Mouse (Mus musculus) neural tube, embryonic 14.5 days (tissue): ENCODE data around the gene Tmtc2. TPM values are rescaled to one million over a fixed set of nuclear protein-coding genes. Genes with fewer than 3 reads are reported as not detected.

Experiments
- ATAC-seq: fragments of 200-750 bp; cut with Nextera tagmentation; 2 replicates; pipeline ENCODE4 v1.8.0; 2017; ENCODE audit warnings: low read depth, mild to moderate bottlenecking, moderate TSS enrichment, moderate library complexity
- H3K27ac ChIP-seq: fragments of 300-500 bp; sonication (generic); 2 replicates; pipeline ENCODE4 v1.5.1; 2014; ENCODE audit warnings: low read depth, mild to moderate bottlenecking, control low read depth, low read length, moderate library complexity, mixed read lengths
- H3K27me3 ChIP-seq: fragments of 300-500 bp; sonication (generic); 2 replicates; pipeline ENCODE4 v1.6.1; 2014; ENCODE audit warnings: low read length; ENCODE audit not compliant: control insufficient read depth, insufficient read depth
- H3K36me3 ChIP-seq: fragments of 300-500 bp; sonication (generic); 2 replicates; pipeline ENCODE4 v1.6.1; 2014; ENCODE audit warnings: low read length, mixed read lengths; ENCODE audit not compliant: control insufficient read depth, insufficient read depth
- H3K4me1 ChIP-seq: fragments of 300-500 bp; sonication (generic); 2 replicates; pipeline ENCODE4 v1.6.1; 2014; ENCODE audit warnings: low read length; ENCODE audit not compliant: control insufficient read depth, insufficient read depth
- H3K4me2 ChIP-seq: fragments of 300-500 bp; sonication (generic); 2 replicates; pipeline ENCODE4 v1.6.1; 2014; ENCODE audit warnings: mild to moderate bottlenecking, low read depth, low read length, control low read depth
- H3K4me3 ChIP-seq: fragments of 300-500 bp; sonication (generic); 2 replicates; pipeline ENCODE4 v1.5.1; 2014; ENCODE audit warnings: low read depth, low read length, control low read depth, mixed read lengths
- H3K9ac ChIP-seq: fragments of 300-500 bp; sonication (generic); replicated peaks from 2 replicates; pipeline ENCODE4 v1.6.1; 2014; ENCODE audit warnings: low read depth, mild to moderate bottlenecking, control low read depth, low read length, mixed read lengths
- H3K9me3 ChIP-seq: fragments of 300-500 bp; sonication (generic); 2 replicates; pipeline ENCODE4 v1.6.1; 2016; ENCODE audit warnings: low read length; ENCODE audit not compliant: control insufficient read depth
- WGBS: fragments of 180-500 bp; shearing (Covaris S2); extraction: QIAGEN DNeasy Blood & Tissue Kit; methylation state at CpG from one replicate; pipeline ENCODE4 v1.1.7; 2014; 5-methylcytosine and 5-hydroxymethylcytosine counted together
- polyA plus RNA-seq: library from polyadenylated mRNA; unstranded; fragments of >200 nt; fragmentation: Nextera tagmentation; extraction: Ambion mirVana; gene quantifications from 2 replicates; pipeline ENCODE4 v1.2.1, GENCODE M21; 2014

The Tmtc2 gene
- polyA plus RNA-seq, result 8.4 and 9.2 TPM in 2 replicates

DNA sequence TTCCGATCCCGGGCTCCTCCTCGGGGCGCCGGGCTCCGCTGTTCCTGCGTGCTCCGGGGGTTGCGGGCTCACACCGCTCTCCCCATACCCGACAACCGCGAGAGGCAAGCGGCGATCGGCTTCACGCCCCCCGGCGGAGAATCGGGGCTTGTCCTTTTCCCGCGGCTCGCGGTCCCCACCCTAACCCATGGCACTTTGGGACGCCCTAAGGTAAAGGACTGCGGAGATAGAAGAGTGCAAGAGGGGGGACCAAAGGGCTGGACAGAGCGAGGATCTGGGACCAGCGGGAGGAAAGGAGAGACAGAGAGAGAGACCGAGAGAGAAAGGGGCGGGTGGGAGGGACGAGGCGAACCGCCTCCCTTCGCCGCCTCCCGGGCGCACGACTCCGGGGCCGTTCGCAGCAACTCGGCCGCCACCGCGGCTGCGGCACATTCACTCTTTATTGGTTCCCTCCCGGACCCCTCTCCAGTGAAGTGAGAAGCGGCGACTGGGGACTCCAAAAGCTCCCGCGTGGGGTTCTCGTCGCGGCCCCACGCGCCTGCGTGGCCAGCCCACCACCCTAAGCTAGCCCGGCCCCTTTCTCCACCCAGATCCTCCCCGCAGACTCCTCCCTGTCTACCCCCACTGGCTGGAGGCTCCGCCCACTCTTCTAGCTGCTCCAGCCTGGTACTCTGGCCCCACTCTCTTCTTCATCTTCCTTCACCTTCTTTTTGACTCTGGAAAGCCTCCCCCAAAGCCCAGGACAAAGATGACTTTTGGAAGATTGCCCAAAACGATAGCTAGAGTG, at the start of gene Tmtc2:
Gene Tmtc2 (minus strand): TSS at position 544 of the 787 bp plus-strand sequence.
- Histone ChIP-seq H3K9ac (peak within 1 kb of the TSS; percentile 74), H3K27me3 (no peaks in the 10 kb centered on the region), H3K4me2 (peak within 1 kb of the TSS; percentile 76), H3K9me3 (no peaks in the 10 kb centered on the region), H3K4me1 (peaks cover 20% of the 10 kb centered on the region; the same call in 1 of the 2 replicates), H3K27ac (peak within 1 kb of the TSS; percentile 83), H3K4me3 (peak within 1 kb of the TSS; percentile 76), H3K36me3 (no peaks in the 10 kb centered on the region)
- ATAC-seq, result peak; percentile 97
- WGBS, result under 1% methylated on average over 48 of the region's 61 CpGs

DNA sequence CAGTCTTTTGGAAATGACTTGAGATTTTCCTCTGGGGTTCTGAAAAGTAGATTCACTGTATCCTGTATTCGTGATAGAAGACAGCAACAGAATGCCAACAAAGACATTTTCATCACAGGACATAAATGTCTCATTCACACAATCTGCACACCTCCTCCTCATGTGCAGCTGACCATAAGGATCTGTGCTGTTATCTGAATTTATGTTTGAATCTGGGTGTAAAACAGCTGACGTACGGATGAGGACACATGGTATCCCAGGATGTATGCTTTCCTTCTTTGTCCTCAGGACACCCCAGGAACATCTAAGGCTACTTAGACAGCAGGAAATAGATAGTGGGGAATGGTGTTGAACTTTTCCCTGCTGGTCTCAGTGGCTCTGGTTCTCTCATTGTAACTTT, 37.9 kb upstream of the Tmtc2 start:
- 88% methylated on average over 3 of the region's 3 CpGs for WGBS

DNA sequence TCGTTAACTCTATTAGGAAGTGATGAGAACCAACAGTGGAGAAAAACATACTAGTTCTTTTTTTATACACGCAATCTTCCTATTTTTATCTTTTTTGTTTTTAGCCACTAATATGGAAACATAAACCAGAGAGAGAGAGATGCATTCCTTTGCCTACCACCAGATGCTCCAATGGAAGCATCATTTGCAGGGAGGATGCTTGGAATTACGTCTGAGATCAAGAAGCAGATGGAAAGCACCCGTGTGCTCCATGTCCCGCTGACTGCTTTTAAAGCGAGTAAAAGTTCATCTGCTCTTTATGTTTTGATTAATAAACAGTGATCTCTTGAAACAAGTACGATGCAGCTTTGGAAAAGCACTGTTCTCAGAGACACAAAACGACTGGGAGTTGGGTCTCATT, 24.6 kb upstream of the Tmtc2 start:
- no peak overlapping the region for H3K4me3 ChIP-seq
- WGBS, result 87% methylated on average over 8 of the region's 8 CpGs
- no peak for ATAC-seq

More for the DNA sequence above, 37.9 kb upstream of the Tmtc2 start:
- H3K9me3 ChIP-seq, result no peaks in the 10 kb centered on the region
- no peak overlapping the region for H3K27ac ChIP-seq
- no peak overlapping the region for H3K4me2 ChIP-seq
- H3K36me3 ChIP-seq, result no peaks in the 10 kb centered on the region
- ATAC-seq, result no peak
- H3K4me1 ChIP-seq, result no peaks in the 10 kb centered on the region
- H3K27me3 ChIP-seq, result no peaks in the 10 kb centered on the region
- no peak overlapping the region for H3K4me3 ChIP-seq
- H3K9ac ChIP-seq, result no peak overlapping the region

DNA sequence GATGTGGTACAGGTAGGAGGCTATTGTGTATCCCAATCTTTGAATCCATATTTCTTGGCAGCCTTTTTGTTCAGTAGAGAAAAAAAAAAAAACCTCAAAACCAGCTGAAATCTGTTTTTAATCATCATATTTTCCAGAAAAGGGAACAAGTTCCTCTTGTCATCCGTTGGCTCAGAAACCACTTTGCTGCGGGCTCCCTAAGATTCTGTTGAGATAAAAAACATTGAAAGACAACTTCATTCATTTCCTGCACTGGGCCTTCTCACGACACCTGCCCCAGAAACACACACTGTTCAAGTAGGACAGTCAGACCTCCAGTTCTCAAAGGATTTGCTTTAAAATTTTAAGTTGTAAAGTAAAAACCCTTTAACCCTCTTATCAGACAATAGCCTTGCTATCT, 23.0 kb upstream of the Tmtc2 start:
- Histone ChIP-seq H3K9ac (no peak overlapping the region), H3K36me3 (no peaks in the 10 kb centered on the region), H3K4me2 (no peak overlapping the region), H3K9me3 (no peaks in the 10 kb centered on the region), H3K4me3 (no peak overlapping the region), H3K27ac (no peak overlapping the region), H3K27me3 (no peaks in the 10 kb centered on the region), H3K4me1 (no peaks in the 10 kb centered on the region)
- ATAC-seq, result no peak
- 89% methylated on average over 3 of the region's 3 CpGs for WGBS

More for the DNA sequence above, 24.6 kb upstream of the Tmtc2 start:
- Histone ChIP-seq H3K27me3 (no peaks in the 10 kb centered on the region), H3K4me1 (no peaks in the 10 kb centered on the region), H3K9ac (no peak overlapping the region), H3K27ac (no peak overlapping the region), H3K9me3 (no peaks in the 10 kb centered on the region), H3K36me3 (no peaks in the 10 kb centered on the region), H3K4me2 (no peak overlapping the region)

DNA sequence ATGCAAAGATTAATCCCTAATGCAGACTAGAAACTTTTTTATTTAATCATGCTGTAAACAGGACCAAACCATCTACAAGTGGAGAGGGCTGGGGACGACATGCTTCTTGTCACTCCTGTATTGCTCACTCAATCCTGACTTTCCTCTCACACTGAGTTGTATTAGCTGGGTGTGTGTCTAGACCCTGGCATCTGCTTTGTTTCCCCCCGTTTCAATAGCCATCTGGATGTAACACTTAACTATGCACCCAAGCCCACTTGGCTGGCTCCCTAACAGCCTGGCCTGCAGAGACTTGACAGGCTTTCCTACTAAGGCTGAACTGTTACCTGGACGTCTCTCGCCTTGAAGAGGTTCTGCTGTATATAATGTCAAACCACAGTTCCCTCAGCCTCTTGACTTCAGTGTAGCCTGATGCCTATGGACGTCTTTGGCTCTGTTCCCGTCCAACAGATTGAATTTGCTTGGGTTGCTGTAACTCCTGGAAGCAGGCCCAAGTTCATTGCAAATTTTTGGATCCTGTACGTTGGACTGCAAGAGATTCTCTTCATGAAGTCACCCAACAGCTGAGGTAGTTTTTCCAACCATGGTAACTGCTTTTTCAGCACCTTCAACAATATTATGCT, 21.3 kb upstream of the Tmtc2 start:
- Histone ChIP-seq H3K4me2 (no peak overlapping the region), H3K27me3 (no peaks in the 10 kb centered on the region), H3K36me3 (no peaks in the 10 kb centered on the region), H3K4me3 (no peak overlapping the region), H3K27ac (no peak overlapping the region), H3K9me3 (no peaks in the 10 kb centered on the region), H3K4me1 (no peaks in the 10 kb centered on the region), H3K9ac (no peak overlapping the region)
- WGBS, result 79% methylated on average over 7 of the region's 7 CpGs
- ATAC-seq, result no peak

DNA sequence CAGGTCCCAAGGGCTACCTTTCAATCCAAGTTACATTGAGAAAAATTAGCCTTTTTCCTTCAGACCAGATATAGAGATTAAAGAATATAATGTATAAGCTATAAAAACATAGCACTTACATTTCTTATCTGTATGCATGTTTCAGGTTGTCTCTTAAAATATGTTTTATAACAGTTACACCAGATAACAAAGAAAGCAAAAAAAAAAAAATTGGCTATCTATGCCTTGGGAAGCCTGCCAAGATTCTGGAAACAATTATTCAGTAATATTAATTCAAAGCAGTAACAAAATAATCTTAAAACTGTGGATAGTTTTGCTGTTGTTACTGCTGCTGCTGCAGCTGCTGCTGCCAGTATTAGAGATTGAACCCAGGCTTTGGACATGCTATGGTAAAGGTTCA, 13.9 kb upstream of the Tmtc2 start:
- Histone ChIP-seq H3K9ac (no peak overlapping the region), H3K4me2 (no peak overlapping the region), H3K9me3 (no peaks in the 10 kb centered on the region), H3K27me3 (no peaks in the 10 kb centered on the region), H3K36me3 (no peaks in the 10 kb centered on the region), H3K27ac (no peak overlapping the region), H3K4me3 (no peak overlapping the region), H3K4me1 (no peaks in the 10 kb centered on the region)
- no peak for ATAC-seq

DNA sequence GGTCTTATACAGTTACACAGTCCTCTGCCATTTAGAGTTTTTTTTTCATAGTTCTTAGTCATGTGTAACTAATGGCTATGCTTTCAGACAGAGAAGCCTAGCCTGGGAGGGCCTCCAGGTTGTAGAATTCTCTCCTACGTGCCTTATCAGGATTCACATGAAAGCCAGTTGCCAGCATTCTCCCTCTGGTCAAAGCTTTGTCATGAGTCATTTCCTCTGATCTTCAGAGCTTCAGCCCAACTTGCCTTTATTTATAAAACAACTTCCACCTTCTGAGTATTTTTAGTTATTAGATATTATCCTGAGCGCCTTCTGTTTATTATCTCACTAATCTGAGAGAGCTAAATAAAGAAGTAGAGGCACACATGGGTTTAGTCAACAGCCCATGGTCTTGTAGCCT, 5.1 kb upstream of the Tmtc2 start:
- Histone ChIP-seq H3K27me3 (no peaks in the 10 kb centered on the region), H3K36me3 (no peaks in the 10 kb centered on the region)

DNA sequence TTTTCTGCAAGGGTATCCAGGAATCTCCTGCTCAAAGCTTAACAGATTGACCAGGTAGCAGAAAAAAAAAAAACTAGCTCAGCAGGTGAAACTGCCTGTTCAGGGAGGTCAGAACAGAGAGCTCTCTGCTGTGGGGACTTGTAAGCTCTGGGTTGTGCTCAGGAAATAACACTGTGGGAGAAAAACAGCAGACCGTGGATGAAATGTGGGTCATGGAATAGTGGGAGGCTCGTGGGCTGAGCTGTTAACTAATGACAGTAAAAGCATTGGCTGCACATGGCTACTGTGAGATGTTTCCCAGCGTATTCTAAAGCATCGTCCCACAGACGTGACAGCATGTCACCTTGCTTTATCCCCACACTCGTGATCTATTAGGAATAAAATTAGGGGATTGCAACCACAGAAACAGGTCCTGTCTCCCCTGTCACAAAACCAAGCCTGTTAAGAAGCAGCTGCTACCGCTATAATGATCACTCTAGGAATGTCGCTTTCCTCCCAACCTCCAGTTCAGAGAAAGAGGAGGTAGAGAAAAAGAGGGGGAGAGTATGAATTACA, 4.1 kb upstream of the Tmtc2 start:
- no peak overlapping the region for H3K4me3 ChIP-seq
- H3K4me1 ChIP-seq, result 0 out of 2 replicates have a peak, but pooled peaks cover 4% of the 10 kb centered on the region
- 39% methylated on average over 8 of the region's 8 CpGs for WGBS
- no peaks in the 10 kb centered on the region for H3K36me3 ChIP-seq
- no peak overlapping the region for H3K27ac ChIP-seq
- H3K9me3 ChIP-seq, result no peaks in the 10 kb centered on the region
- no peaks in the 10 kb centered on the region for H3K27me3 ChIP-seq
- H3K4me2 ChIP-seq, result peak overlapping the region; percentile 15; the same call in 1 of the 2 replicates
- no peak for ATAC-seq
- no peak overlapping the region for H3K9ac ChIP-seq

More for the DNA sequence above, 5.1 kb upstream of the Tmtc2 start:
- 0 out of 2 replicates have a peak, but pooled peaks cover 4% of the 10 kb centered on the region for H3K4me1 ChIP-seq
- H3K4me3 ChIP-seq, result no peak overlapping the region
- H3K9ac ChIP-seq, result no peak overlapping the region
- WGBS, result 76% methylated on average over 2 of the region's 2 CpGs
- H3K9me3 ChIP-seq, result no peaks in the 10 kb centered on the region
- H3K27ac ChIP-seq, result no peak overlapping the region
- ATAC-seq, result no peak
- H3K4me2 ChIP-seq, result no peak overlapping the region
